Mouse (Mus musculus): ENCODE results near the gene Akirin2. TPM values are rescaled to one million over a fixed set of nuclear protein-coding genes. Genes with fewer than 3 reads are reported as not detected.
A peak's percentile ranks its signal among the peaks of the same experiment; 100 is the strongest.

Akirin2 gene
- polyA plus RNA-seq, 1 experiment: 75.8 TPM

DNA sequence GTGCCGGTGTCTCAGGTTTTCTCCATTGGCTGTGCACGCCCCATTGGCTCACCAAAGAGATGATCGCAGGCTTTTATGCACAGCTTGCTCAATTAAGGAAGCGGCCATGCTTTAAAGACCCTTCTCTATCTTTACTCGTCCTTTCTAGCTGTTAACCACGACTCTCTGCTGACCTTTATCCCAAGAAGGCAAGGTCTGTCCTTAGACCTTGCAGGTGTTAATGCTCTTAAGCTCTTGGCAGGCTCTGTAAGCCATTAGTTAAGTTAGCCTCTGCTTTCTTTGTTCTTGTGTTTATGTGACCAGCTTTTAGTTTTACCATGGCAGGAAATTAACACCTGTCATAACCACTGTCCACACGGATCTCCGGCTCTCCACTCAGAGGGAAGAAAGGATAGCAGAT, 65.4 kb downstream of the Akirin2 start:
- Histone ChIP-seq H3K4me3 (ENCODE audit: insufficient read depth, low read length) (peak overlapping the region; percentile 80), H3K27ac (ENCODE audit: insufficient read depth, low read length) (no peak overlapping the region), H3K4me1 (ENCODE audit: control insufficient read depth, insufficient read depth, low read length) (peaks cover 3% of the 10 kb centered on the region)
- TF ChIP-seq CTCF (IDR thresholded peaks at IDR 0.05; ENCODE audit: extremely low read depth, insufficient read depth, low read length): no peak
- TF ChIP-seq POLR2A (IDR thresholded peaks at IDR 0.05; ENCODE audit: extremely low read depth, insufficient read depth, low read length): no peak

Other genes with a start within 250 kb of the Akirin2 start
- gene Orc3, start 64.0 kb downstream of the Akirin2 start, polyA plus RNA-seq (2012; rRNA removed): 32.8 and 34.8 TPM in 2 replicates
- gene Rars2, start 64.0 kb downstream of the Akirin2 start, polyA plus RNA-seq (2012; rRNA removed): 25.7 and 27.4 TPM in 2 replicates
- gene Slc35a1, start 136.5 kb downstream of the Akirin2 start, polyA plus RNA-seq (2012; rRNA removed): 17.3 and 19.1 TPM in 2 replicates
- gene Cfap206, start 179.3 kb downstream of the Akirin2 start, polyA plus RNA-seq (2012; rRNA removed): 2.0 and 2.1 TPM in 2 replicates
- gene Gm136, start 205.3 kb downstream of the Akirin2 start, polyA plus RNA-seq (2012; rRNA removed): 0.09 TPM in 1 of 2 replicates, not detected in the other
- 27.1 and 30.9 TPM in 2 replicates for gene Smim8, start 227.5 kb downstream of the Akirin2 start, polyA plus RNA-seq (2012; rRNA removed)